Mouse (Mus musculus) right cerebral cortex, postnatal 14 days (tissue): Measurements from ENCODE around the gene Gm42957.
"Not testable (repeated sequence)": the region's sequence is repeated elsewhere in the genome, so short reads cannot be mapped to it uniquely, and the experiment has no call there.

Experiments used
- DNase-seq: peaks from one replicate; pipeline ENCODE4 v3.0.0; 2022

The Gm42957 gene

GRCm38 (mm10) chr3:96634928-96635879, at the start of gene Gm42957, which contains the start of gene Pex11b:
TSS of gene Gm42957 (plus strand) at chr3:96635474.
TSS of gene Pex11b (plus strand) at chr3:96635376.
- DNase-seq = peak; percentile 84

DNA sequence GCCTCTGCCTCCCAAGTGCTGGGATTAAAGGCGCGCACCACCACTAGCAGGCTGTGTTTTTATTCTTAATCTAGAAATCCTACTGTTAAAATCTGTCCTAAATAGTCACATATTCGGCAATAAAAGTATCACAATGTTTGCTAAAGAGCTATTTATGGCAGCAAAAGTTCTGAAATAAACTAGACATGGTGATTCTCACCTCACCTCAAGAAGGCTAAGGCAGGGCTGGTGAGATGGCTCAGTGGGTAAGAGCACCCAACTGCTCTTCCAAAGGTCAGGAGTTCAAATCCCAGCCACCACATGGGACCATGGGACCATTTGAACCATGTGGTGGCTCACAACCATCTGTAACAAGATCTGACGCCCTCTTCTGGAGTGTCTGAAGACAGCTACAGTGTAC, 44.6 kb upstream of the Gm42957 start:
- no peak for DNase-seq

DNA sequence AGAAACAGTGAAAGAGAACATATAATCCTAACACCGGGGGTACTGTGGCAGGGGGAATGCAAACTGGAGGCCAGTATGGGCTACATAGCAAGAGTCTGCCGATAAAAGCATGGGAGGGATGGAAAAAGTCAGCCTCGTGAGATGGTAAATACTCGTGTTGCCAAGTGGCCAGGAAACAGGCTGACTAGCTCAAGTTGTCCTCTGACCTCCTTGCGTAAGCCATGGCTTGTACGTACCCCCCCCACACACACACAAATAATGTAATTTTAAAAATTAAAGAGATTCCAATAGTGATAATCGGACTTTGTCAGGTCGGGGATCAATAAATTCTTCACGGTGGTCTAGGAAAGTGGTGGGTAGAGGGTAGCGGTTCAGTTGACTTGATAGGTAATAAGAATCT, 41.9 kb upstream of the Gm42957 start:
- no peak for DNase-seq

DNA sequence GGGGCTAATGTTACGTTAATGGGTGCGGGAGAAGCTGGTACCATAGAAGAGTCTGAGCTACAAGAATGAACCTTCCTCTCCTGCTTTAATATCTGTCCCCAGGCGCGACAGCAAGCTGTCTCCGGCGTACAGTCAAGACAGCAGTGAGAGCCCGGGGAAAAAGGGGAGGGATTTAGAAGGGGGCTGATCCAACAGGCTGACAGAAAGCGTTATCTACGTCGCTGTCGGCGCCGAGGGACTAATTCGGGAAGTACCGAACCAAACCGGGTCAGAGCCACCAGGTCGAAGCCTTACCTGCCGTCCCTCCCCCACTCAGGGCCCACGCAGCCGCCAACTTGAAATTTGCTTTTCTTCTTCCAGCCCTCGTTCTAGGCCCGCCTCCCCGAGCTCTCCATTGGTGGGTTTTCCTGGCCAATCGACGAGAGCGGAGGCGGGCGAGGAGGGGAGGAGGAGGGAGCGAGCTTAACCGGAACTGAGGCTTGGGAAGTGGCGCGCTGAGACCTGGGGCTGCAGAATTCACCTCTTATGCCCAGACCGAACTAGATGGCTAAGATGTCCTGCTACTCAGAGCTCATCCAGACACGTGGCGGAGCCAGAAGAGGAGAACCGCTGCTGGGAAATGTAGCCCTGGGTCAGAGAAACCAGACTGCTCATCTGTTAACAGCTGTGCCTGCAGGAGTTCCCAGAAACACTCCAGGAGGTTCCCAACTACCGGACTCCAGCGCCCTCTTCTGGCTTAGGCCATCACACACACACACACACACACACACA, 41.3 kb upstream of the Gm42957 start, which contains the start of gene Polr3gl:
Gene Polr3gl, minus strand, starts transcription at position 392 of the 771 bp plus-strand sequence.
- DNase-seq = peak; percentile 94

DNA sequence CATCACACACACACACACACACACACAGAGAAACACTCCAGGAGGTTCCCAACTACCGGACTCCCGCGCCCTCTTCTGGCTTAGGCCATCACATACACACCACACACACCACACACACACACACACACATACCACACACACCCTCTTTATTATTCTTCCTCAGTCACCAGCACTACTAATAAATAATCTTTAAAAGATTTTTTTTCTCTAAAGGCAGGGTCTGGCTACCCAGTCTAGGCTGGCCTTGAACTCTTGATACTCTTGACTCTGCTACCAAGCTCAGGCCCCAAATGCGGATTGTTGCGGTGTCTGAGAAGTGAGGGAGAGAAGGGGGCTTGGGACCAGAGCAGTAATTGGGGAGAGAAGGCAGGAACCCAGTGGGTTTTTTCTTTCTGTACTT, 40.4 kb upstream of the Gm42957 start:
- DNase-seq = no peak

- no peak for DNase-seq
Observed at GRCm38 (mm10) chr3:96595661-96596060, 39.6 kb upstream of the Gm42957 start.

DNA sequence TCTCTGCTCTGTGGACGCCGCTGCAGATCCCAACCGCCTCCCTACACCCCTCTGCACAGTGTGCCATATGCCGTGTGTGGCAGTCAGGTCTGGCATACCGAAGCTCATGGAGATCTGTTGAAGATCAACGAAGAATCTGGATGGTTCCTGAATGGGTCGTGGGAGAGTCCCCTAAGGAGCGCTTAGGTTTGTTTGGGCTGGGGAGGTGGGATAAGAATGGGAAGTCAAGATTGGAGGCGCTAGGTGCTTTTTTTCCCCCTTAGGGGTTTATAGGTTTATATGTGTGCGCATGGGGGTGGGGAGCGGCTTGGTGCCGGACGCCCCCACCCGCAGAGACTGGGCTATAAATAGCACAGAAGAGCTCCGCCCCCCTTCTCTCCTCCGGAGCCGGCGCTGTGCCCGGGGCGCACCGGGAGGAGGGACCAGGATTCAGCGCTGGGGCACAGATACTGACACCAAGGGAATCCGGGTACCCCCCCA, 39.0 kb upstream of the Gm42957 start, which contains the start of gene Ankrd34a:
Gene Ankrd34a, plus strand, starts transcription at position 409 of the 480 bp plus-strand sequence.
- DNase-seq = peak; percentile 79

- peak; percentile 50 for DNase-seq
Observed at GRCm38 (mm10) chr3:96596855-96597254, 38.4 kb upstream of the Gm42957 start.

DNA sequence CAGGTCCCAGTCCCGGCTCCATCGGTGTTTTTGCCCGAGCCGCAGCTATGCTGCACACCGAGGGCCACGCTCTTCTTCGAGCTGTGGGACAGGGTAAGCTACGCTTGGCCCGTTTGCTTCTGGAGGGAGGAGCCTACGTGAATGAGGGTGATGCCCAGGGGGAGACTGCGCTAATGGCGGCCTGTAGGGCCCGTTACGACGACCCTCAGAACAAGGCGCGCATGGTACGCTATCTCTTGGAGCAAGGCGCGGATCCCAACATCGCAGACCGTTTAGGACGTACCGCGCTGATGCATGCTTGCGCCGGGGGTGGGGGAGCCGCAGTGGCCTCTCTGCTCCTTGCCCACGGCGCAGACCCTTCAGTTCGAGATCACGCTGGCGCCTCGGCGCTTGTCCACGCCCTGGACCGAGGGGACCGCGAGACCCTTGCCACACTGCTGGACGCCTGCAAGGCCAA, 37.8 kb upstream of the Gm42957 start:
- peak; percentile 50 for DNase-seq

DNA sequence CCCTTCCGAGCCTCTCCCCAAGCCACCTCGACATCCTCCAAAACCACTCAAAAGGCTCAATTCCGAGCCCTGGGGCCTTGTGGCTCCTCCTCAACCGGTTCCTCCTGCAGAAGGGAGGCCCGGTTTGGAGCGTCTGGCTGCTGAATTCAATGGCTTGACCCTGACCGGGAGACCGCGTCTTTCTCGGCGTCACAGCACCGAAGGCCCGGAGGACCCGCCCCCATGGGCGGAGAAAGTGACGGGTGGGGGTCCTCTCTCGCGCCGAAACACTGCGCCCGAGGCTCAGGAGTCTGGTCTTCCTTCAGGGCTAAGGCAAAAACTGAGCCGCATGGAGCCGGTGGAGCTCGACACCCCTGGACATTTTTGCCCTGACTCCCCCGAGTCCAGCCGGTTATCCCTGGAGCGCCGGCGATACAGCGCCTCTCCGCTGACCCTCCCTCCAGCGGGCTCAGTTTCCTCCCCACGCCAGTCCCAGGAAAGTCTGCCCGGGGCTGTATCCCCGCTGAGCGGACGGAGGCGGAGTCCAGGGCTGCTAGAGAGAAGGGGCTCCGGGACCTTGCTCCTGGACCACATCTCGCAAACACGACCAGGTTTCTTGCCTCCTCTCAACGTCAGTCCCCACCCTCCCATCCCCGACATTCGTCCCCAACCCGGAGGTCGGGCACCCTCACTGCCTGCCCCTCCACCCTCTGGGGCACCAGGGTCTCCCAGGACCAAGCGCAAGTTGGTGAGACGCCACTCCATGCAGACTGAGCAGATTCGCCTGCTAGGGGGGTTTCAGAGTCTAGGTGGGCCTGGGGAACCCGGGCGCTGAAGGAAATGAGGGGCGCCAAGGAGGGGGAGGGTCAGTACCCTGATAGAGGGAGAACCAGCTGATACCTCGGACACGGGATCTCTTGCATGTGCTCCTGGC, 36.9 kb upstream of the Gm42957 start:
- peak; percentile 67 for DNase-seq

DNA sequence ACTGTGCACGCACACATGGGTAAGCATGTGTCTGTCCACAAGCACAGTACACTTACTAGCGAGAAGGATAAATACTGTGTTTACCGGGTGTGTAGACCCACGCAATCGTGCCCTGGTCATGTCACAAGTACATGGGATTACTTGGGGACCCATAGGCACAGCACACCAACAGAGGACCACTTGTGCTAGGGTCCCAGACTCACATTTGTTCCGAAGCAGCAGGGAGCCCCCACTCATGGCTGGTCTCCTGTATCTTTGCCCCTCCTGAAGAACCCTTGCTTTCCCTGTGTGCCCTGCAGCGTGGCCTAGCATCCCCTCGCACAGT, 36.2 kb upstream of the Gm42957 start:
- no peak for DNase-seq

GRCm38 (mm10) chr3:96599411-96599810, 35.9 kb upstream of the Gm42957 start:
- no peak for DNase-seq

- peak; percentile 88 for DNase-seq
Observed at GRCm38 (mm10) chr3:96600639-96601250, 34.5 kb upstream of the Gm42957 start, which contains the start of gene Lix1l. TSS of gene Lix1l (plus strand) at chr3:96601149.

DNA sequence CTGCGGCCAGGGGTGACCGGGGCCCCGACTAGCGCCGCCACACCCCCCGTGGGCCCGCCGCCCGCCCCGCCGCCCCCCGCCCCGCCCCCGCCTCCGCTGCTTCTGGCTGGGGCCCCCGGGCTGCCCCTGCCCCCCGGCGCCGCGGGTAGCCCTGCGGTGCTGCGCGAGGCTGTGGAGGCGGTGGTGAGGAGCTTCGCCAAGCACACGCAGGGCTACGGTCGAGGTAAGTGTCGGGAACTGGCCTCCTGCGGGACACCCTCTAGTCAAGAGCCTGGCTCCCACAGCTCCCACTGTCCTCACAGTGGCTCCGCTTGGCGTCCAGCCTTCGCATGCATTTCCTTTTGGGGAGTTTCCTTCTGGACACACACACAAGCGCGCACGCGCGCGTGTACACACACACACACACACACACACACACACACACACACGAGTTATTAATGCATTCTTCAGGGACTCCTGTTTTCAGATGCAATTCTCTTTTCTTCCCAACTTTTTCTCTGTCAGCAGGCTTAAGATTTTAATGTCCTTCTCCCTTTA, 34.0 kb upstream of the Gm42957 start:
- DNase-seq = peak; percentile 62

- DNase-seq = peak; percentile 13
Observed at GRCm38 (mm10) chr3:96601941-96602703, 33.2 kb upstream of the Gm42957 start.

DNA sequence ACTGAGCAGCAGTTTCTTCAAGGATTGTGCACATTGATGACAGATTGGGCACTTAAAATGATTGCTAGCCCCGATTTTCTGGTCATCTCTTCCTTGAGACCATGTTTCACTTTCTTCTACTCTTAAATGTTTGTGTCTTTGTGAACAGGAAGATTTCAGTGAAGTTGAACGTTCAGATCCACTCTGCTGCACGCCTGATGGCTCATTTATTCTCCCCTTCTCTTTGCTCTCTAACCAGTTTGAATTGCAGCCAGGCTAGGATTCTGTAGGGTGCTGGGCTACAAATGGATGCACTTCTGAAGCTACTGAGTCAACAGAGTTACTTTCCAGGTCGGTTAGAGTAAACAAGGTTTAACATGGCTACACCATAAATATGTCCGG, 32.6 kb upstream of the Gm42957 start:
- DNase-seq = no peak

- DNase-seq = no peak
Observed at GRCm38 (mm10) chr3:96603311-96603710, 32.0 kb upstream of the Gm42957 start.

DNA sequence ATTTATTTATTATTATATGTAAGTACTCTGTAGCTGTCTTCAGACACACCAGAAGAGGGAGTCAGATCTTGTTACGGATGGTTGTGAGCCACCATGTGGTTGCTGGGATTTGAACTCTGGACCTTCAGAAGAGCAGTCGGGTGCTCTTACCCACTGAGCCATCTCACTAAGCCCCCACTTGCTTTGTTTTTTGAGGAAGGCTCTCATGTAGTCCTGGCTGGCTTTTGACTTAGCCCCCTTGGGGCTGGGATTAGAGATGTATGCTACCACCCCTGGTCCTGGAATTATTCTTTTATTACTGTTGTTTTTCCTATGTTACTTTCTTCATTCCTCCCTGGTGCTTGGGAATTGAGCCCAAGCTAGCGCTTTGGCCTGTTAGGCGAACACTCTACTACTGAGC, 29.3 kb upstream of the Gm42957 start:
- DNase-seq = not testable (repeated sequence)

GRCm38 (mm10) chr3:96606618-96607017, 28.7 kb upstream of the Gm42957 start:
- DNase-seq = no peak

- no peak for DNase-seq
Observed at GRCm38 (mm10) chr3:96617941-96618340, 17.3 kb upstream of the Gm42957 start.

GRCm38 (mm10) chr3:96623201-96623600, 12.1 kb upstream of the Gm42957 start:
- DNase-seq = no peak
